Mouse (Mus musculus): ENCODE data around the gene Hoxa6. TPM values are rescaled to one million over a fixed set of nuclear protein-coding genes. Genes with fewer than 3 reads are reported as not detected.

The Hoxa6 gene
- total and polyA plus RNA-seq, 2 experiments: not detected

DNA sequence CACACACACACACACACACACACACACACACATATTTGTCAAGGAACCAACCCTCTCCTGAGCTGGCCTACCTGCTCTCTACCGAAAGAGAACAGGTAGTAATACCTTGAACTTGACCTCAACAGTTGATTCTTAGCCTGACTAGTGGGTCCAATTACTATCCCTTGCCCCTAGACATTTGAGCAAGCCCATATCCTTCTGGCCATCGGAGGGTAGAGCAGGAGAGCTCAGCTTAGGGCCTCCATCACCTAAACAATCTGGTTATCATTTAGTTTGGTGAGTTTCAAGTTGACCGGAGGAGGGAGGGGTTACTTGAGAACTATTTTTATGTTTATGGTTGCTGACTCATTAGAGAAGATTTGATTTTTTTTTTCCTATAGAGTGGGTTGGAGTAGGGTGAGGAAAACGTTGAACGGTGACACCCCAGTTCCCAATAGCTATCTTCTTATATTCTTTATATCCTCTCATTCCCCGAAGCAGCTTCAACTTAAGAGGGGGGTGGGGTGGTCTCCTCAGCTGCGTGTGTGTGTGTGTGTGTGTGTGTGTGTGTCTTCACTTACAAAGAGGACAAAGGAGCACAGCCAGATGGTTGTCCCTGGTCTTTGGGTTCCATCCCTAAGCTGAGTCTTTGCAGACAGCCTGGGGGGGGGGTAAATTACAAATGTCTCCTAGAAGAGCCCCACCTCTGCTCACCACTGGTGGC lies 42.8 kb upstream of the Hoxa6 start:
- no peaks in the 10 kb centered on the region for H3K36me3 ChIP-seq (ENCODE audit: control insufficient read depth, insufficient read depth, low read length)
- no peak for DNase-seq (ENCODE audit: extremely low read depth, low read depth, low spot score)
- no peaks in the 10 kb centered on the region for H3K4me1 ChIP-seq (ENCODE audit: control insufficient read depth, insufficient read depth, low read length)
- 16% methylated on average over 7 of the region's 7 CpGs for WGBS
- TF ChIP-seq POLR2A (IDR thresholded peaks at IDR 0.05; ENCODE audit: extremely low read depth, insufficient read depth, low read length): no peak
- no peak for TF ChIP-seq CTCF (IDR thresholded peaks at IDR 0.05; ENCODE audit: low read depth, low read length)
- H3K9ac ChIP-seq (ENCODE audit: low read depth, low read length): no peak overlapping the region
- no peaks in the 10 kb centered on the region for H3K79me2 ChIP-seq (ENCODE audit: control insufficient read depth, insufficient read depth, low read length)
- H3K27me3 ChIP-seq (ENCODE audit: control insufficient read depth, insufficient read depth, low read length): peaks cover 56% of the 10 kb centered on the region
- H3K27ac ChIP-seq (replicated peaks; ENCODE audit: insufficient read depth, low read depth, low read length): no peak overlapping the region
- H3K4me3 ChIP-seq (ENCODE audit: insufficient read depth, low read depth, low read length): no peak overlapping the region

DNA sequence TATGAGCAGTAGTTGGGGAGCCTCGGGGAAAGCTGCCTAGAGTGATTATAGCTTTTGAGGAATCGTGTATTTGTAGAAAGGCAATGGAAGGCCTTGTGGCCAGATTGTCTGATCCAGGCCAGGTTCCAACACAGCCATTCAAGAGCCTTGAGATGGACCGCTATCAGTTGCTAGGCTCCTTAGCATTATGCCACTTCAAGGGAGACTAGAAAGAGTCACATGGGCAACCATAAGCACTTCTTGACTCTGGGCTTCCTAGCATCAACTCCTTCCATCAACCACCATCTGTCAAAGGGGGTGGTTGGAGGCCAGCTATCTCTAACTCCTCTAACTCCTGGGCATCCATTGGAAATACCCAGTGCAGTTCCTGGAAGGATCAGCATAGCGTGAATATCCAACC lies 41.3 kb upstream of the Hoxa6 start:
- H3K9ac ChIP-seq (ENCODE audit: low read depth, low read length): no peak overlapping the region
- H3K79me2 ChIP-seq (ENCODE audit: control insufficient read depth, insufficient read depth, low read length): no peaks in the 10 kb centered on the region
- no peak overlapping the region for H3K4me3 ChIP-seq (ENCODE audit: insufficient read depth, low read depth, low read length)
- no peaks in the 10 kb centered on the region for H3K36me3 ChIP-seq (ENCODE audit: control insufficient read depth, insufficient read depth, low read length)
- DNase-seq (ENCODE audit: extremely low read depth, low read depth, low spot score): no peak
- no peaks in the 10 kb centered on the region for H3K4me1 ChIP-seq (ENCODE audit: control insufficient read depth, insufficient read depth, low read length)
- 9% methylated on average over 4 of the region's 4 CpGs for WGBS
- H3K27ac ChIP-seq (replicated peaks; ENCODE audit: insufficient read depth, low read depth, low read length): no peak overlapping the region
- no peak for TF ChIP-seq CTCF (IDR thresholded peaks at IDR 0.05; ENCODE audit: low read depth, low read length)
- no peak for TF ChIP-seq POLR2A (IDR thresholded peaks at IDR 0.05; ENCODE audit: extremely low read depth, insufficient read depth, low read length)
- peaks cover 67% of the 10 kb centered on the region for H3K27me3 ChIP-seq (ENCODE audit: control insufficient read depth, insufficient read depth, low read length)

DNA sequence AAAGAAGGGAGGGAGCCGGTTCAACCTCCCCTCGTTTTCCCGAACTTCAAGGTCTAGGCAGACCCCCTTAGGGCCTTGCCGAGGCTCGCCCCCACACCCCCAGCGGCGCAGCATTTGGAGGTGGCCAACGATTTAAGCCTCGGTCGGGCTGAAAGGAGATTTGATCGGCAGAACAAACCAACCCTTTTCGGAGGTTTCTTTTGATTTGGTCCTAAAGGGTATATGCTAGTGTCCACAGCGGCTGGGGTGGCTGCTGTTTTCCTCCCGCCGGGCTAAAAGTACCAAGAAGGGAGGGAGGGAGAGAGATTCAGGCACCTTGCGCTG lies 40.9 kb upstream of the Hoxa6 start:
- Histone ChIP-seq H3K27ac (replicated peaks; ENCODE audit: insufficient read depth, low read depth, low read length) (no peak overlapping the region), H3K4me3 (ENCODE audit: insufficient read depth, low read depth, low read length) (no peak overlapping the region), H3K27me3 (ENCODE audit: control insufficient read depth, insufficient read depth, low read length) (peaks cover 69% of the 10 kb centered on the region), H3K4me1 (ENCODE audit: control insufficient read depth, insufficient read depth, low read length) (no peaks in the 10 kb centered on the region), H3K9ac (ENCODE audit: low read depth, low read length) (no peak overlapping the region), H3K36me3 (ENCODE audit: control insufficient read depth, insufficient read depth, low read length) (no peaks in the 10 kb centered on the region), H3K79me2 (ENCODE audit: control insufficient read depth, insufficient read depth, low read length) (no peaks in the 10 kb centered on the region)
- WGBS: 3% methylated on average over 16 of the region's 16 CpGs
- DNase-seq (ENCODE audit: extremely low read depth, low read depth, low spot score): no peak
- TF ChIP-seq CTCF (IDR thresholded peaks at IDR 0.05; ENCODE audit: low read depth, low read length) (no peak), POLR2A (IDR thresholded peaks at IDR 0.05; ENCODE audit: extremely low read depth, insufficient read depth, low read length) (no peak)

DNA sequence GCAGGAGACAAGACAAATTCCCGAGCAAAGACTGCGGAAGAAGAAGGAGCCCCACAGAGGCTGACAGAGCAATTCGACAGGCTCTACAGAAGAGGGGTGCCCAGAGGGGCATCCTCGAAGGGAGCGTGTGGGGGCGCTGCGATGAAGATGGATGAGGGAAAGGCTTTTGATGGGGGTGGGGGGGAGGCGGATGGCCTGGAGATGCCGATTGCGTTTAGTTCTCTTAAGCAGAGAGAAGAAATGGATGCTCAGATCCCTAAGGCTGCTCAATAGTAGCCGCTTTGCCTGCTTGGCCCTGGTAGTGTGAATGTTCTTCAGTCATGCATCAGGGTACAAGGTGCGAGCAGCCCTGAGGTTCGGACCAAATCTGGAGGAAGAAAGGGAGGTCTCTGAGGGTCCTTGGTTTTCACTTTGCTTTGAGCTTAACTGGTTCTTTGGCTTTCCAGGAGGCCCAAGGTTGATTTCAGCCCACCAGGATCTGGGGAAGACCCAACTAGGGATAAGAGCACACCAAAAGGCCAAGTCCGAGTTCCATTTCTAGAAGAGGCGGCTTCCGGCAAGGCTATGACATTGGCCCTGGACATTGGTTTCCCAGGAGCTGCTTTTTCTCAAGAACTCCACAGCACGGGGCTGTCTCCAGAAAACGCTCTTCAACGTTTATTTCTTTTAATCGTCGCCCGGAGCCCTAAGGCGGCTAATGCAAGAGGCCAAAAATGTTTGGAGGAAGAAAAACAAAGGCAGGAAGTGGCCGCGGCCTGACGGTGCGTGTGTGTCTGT lies 40.3 kb upstream of the Hoxa6 start:
- Histone ChIP-seq H3K4me3 (ENCODE audit: insufficient read depth, low read depth, low read length) (no peak overlapping the region), H3K79me2 (ENCODE audit: control insufficient read depth, insufficient read depth, low read length) (no peaks in the 10 kb centered on the region), H3K9ac (ENCODE audit: low read depth, low read length) (no peak overlapping the region), H3K27ac (replicated peaks; ENCODE audit: insufficient read depth, low read depth, low read length) (no peak overlapping the region), H3K4me1 (ENCODE audit: control insufficient read depth, insufficient read depth, low read length) (no peaks in the 10 kb centered on the region), H3K27me3 (ENCODE audit: control insufficient read depth, insufficient read depth, low read length) (peaks cover 69% of the 10 kb centered on the region), H3K36me3 (ENCODE audit: control insufficient read depth, insufficient read depth, low read length) (no peaks in the 10 kb centered on the region)
- TF ChIP-seq CTCF (IDR thresholded peaks at IDR 0.05; ENCODE audit: low read depth, low read length) (no peak), POLR2A (IDR thresholded peaks at IDR 0.05; ENCODE audit: extremely low read depth, insufficient read depth, low read length) (no peak)
- DNase-seq (ENCODE audit: extremely low read depth, low read depth, low spot score): no peak
- WGBS: 4% methylated on average over 27 of the region's 27 CpGs

DNA sequence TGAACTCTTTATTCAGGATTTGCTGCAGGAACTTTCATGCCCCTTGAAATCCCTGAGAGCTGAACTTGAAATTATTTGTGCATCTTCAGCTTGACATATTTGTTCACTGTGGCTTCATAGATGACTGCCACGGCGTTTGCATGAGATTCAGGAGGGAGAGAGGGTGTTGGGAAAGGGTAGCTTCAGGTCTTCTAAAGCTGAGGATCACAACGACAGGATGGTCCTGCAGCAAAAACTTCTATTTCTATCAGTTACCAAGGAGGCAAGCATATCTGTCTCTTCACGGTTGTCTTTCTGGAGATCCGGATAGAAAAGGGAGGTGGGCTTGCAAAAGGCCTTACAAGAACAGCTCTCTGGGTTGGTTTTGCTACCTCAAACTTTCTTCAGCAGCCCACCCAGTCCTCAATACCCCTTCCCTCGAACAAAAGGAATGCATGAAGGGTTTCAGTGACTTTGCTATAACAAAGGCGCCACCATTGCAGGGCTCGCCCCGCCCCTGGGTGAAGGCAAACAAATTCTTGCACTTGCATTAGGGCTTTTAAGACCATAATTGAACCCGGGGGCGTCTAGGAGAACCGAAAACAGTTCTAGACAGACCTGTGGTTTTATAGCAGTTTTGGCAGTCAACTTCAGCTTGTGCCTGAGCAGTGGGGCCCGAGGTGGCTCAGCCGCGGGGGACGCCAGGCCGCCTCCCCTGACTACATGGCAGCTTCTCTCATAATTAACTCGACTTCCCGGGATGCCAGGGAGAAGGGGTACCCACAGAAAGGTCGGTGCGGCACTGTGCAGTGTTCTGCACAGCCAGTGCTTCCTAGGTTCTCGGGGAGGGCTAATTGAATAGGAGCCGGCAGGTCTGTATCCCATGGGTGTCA lies 39.5 kb upstream of the Hoxa6 start:
- Histone ChIP-seq H3K27me3 (ENCODE audit: control insufficient read depth, insufficient read depth, low read length) (peaks cover 66% of the 10 kb centered on the region), H3K79me2 (ENCODE audit: control insufficient read depth, insufficient read depth, low read length) (no peaks in the 10 kb centered on the region), H3K4me3 (ENCODE audit: insufficient read depth, low read depth, low read length) (no peak overlapping the region), H3K4me1 (ENCODE audit: control insufficient read depth, insufficient read depth, low read length) (no peaks in the 10 kb centered on the region), H3K27ac (replicated peaks; ENCODE audit: insufficient read depth, low read depth, low read length) (no peak overlapping the region), H3K36me3 (ENCODE audit: control insufficient read depth, insufficient read depth, low read length) (no peaks in the 10 kb centered on the region), H3K9ac (ENCODE audit: low read depth, low read length) (no peak overlapping the region)
- no peak for DNase-seq (ENCODE audit: extremely low read depth, low read depth, low spot score)
- TF ChIP-seq POLR2A (IDR thresholded peaks at IDR 0.05; ENCODE audit: extremely low read depth, insufficient read depth, low read length) (no peak), CTCF (IDR thresholded peaks at IDR 0.05; ENCODE audit: low read depth, low read length) (no peak)
- 5% methylated on average over 23 of the region's 23 CpGs for WGBS
